Mouse (Mus musculus): ENCODE measurements around the gene Pnp. TPM values are rescaled to one million over a fixed set of nuclear protein-coding genes. Genes with fewer than 3 reads are reported as not detected.
"Not testable (repeated sequence)": the region's sequence is repeated elsewhere in the genome, so short reads cannot be mapped to it uniquely, and the experiment has no call there.

Pnp gene
- 1 to 10 TPM; 3.9 to 4.3 TPM for total RNA-seq (2021)
- long read RNA-seq, experiment 1, partial matches to known transcripts, result 1 of 3 reads
- long read RNA-seq, experiment 1, other reads (novel, unspliced or antisense), result 0 of 3 reads
- long read RNA-seq, experiment 2, partial matches to known transcripts, result 2 of 6 reads
- long read RNA-seq, experiment 2, other reads (novel, unspliced or antisense), result 0 of 6 reads

DNA sequence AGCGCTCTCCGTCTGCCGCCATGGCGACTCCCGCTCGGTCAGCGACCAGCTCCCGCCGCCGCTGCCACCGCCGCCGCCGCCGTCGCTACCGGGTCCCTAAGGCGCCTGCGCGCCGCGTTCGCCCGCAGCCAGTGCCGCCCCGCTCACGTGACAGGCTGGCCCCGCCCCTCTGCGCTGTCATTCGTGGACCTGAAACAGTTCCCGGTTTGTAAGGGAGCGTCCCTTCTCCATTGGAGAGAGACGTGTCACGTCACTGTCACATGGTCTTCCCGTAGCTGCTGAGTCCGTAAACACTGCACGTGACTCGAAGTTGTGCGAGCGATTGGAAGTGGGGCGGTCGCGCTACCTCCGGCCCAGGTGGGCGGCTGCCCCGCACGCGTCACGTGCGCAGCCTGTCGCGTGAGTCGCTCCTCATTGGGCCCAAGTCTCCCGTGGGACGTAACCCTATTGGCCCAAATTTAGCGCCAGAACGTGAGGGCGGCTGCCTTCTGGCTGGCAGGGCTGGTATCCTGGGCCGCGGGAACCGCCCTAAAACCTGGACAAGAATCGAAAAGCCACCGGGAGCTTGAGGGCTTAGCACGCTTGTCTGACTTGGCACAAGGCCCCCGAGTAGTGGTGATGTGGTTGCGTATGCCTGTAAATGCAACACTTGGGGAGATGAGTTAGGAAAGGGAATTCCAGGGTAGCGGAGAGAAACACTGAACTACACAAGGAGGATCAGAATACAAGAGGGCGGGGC, at the start of gene Pnp, which contains the start of gene Pip4p1:
TSS of gene Pnp (plus strand) at position 329 of the 739 bp plus-strand sequence.
TSS of gene Pip4p1 (minus strand) at position 103 of the 739 bp plus-strand sequence.
- intact Hi-C loops (cut with DNase I), result no loop called here

DNA sequence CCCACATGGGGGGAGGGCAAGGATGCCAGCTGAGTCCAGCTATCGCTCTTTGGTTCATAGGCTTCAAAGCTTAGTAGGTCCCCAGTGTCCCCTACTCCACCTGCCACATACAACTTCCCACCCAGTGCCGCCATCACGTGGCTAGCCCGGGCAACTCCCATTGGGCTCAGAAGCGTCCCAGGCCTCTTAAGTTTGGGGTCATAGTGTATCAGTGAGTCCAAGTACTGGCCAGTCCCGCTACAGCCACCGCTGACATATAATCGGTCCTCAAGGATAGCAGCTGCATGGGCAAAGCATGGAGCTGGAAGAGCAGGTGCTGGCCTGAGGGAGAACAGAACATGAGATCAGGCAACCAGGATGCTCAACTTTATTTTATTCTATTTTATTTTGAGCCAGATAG, 39.3 kb upstream of the Pnp start:
- DNase-seq, result no peak
- intact Hi-C loops (cut with DNase I), result no loop called here

More for the DNA sequence above, at the start of gene Pnp, which contains the start of gene Pip4p1:
- peak; percentile 99 for DNase-seq

DNA sequence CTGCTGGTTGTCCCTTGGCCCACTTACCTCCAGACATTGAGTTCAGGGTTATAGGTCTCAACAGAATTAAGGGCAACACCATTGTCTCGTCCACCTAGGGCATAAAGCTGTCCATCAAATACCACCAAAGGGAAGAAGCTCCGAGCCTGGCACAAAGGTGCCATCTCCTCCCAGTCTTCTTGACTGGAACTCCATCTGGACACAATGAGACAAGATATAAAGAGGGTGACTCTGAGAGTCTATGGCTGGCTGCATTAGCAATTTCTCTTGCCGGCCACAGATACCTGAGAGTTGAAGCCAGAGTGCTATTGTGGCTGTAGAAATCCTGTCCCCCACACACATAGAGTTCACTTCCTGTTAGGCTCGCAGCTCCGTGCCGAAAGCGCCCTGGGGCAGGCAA, 38.8 kb upstream of the Pnp start:
- no peak for DNase-seq
- intact Hi-C loops (cut with DNase I), result no loop called here

DNA sequence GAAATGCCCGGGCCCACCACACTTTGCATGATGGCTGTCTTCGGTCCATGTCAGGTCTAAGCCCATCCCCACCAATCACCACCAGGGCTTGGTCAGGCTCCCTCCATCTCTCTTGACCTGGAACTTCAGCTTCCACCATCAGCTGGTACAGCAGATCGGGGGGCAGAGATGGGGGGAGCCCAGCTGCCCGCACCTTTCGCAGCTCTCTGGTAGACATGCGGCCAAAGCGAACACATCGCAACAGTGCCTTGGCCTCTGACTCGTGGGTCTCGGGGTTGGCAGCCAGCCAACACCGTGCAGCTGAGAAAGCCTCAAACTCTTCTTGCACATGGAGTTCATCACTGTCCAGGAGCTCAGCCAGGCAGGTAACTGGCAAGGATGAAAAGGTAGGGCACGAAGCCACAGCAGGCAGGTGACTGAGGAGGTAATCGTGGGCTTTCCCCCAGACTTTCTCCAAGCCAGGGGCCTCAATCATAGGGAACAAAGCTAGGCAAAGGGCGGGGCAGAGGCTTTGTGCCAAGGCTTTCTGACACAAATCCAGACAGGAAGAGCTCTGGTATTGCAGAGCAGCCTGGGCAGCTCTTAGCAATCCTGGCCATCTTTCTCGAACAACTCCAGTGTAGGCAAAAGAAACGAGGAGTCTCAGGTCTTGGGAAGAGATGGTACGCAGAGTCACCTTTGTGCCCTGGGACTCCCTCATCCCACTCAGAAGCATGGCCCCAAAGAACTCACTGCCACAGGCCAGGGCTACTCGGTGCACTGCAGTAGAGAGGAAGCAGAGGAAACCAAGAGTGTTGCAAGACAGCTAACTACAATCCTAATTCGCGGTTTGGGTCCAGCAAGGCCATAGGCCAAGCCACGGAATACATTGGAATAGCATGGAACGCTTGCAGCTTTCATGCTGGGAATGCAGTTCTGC, 38.1 kb upstream of the Pnp start:
- peak; percentile 26 to 38 for DNase-seq
- intact Hi-C loops (cut with DNase I), result no loop called here

DNA sequence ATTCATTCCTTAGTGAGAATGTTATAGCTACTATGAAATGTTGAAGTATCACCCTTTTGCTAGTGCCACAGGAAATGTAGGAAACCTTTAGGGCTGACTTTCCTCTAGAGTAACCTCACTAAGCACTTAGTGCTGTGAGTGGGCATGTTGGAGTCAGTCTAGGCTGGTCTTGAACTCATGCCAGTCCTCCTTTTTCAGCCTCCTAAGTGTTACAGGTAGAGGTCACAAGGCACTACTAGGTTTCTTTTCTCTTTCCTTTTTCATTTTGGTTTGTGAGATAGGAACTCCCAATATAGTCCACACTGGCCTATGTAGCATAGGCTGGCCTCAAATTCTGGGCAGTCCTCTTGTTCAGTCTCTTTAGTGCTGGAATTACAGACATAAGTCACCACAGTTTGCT, 35.5 kb upstream of the Pnp start:
- no peak for DNase-seq
- intact Hi-C loops (cut with DNase I), result no loop called here

DNA sequence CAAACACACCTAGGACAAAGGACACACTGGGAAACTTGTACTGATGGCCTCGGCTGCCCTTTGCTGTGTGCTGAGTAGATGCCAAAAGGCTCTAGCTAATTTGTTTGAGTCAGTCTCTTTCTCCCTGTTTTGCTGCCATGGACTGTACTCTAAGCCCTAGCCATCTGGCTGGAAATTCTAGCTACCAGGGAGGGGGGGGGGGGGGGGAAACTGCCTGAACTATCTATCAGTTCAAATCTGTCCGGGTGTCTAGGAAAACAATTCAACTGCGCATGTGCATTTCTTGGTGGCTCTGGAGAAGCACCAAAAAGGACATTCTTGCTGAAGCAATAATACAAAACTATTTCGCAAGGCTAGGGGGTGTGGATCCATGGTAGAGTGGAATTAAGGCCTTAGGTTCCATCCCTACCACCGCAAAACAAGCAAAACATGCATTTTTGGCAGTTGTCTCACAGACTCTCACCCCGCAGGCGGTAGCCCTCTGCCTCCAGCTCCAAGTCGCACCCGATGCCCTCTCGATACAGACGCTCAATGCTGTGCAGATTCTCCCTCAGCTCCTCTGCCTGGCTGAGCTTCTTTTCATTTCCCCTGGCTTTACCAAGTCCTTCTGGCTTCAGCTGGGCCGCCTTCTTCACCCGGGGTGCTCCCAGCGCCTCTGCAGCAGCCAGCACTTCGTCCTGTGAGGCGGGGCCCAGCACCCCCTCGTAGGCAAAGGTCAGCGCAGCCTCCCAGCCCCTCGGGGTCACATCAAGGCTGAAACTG, 34.7 kb upstream of the Pnp start:
- DNase-seq, result peak; percentile 72 to 75
- intact Hi-C loops (cut with DNase I), result no loop called here

DNA sequence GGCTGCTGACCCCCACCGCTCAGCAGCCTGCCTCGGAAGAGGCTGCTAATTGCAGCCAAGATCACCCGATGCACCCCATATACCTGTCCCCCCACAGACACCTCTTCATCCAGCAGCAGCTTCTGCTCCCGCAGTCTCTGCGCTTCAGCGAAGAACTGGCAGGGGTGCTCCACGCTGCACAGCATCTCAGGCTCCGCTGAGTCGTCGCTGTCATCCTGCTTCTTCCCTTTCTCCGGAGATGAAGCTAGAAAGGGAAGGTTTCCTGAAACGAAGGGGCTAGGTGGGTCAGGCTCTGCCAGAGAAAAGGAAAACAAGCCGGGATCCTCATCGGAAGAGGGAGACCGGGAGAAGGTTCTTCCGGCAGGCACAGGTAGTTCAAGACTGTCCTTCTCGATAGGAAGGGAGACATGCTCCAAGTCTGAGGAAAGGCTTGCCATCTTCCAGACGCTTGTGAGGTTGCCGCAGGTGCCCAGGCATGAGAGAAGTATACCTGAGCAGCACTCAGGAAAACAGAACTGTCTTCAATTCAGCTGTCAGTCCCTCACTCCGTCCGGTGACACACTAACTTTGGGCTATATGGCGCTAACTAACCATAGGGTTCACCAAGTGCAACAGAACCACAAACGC, 34.0 kb upstream of the Pnp start:
- intact Hi-C loops (cut with DNase I), result no loop called here
- peak in 1 of 2 experiments; percentile 40 for DNase-seq

DNA sequence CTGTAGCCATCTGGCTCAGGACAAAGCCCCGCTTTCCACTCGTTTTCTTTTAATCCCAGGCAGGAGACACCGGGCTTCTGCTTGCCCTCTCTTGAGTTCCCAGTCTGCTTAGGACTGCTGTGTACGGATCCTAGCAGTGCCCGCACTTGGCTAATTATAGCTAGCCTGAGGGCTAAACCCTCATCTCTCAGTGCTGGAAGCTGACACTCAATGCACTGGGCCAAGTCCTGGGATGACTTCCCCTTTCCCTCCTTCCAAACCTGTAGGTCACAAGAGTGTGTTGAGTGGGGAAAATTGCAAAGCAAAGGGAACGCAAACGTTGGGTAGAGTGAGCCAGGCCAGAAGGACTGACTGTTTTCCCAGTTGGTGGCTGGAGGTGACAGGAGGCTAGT, 33.5 kb upstream of the Pnp start, which contains the start of gene Klhl33:
TSS of gene Klhl33 (minus strand) at position 134 of the 392 bp plus-strand sequence.
- DNase-seq, result peak; percentile 33 to 34
- intact Hi-C loops (cut with DNase I), result no loop called here

DNA sequence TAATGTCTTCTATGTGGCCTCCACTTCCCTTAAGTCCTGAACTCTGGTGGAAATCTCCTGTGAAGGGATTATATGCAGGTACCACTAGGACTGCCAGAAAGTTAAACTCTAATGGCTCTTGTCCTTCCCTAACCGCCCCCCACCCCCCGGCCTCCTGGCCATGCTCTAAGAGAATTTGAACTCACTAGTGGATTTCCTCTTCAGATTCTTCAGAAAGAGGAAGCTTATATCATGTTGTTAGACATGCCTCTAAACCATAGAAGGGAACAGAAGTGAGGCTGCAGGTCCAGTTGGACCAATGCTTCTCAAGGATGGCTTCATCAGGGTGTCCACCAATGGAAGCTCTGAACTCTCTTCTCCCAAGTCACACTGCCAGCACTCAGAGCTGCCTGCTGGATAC, 32.9 kb upstream of the Pnp start:
- DNase-seq; intact Hi-C loops (cut with DNase I): not testable (repeated sequence)

DNA sequence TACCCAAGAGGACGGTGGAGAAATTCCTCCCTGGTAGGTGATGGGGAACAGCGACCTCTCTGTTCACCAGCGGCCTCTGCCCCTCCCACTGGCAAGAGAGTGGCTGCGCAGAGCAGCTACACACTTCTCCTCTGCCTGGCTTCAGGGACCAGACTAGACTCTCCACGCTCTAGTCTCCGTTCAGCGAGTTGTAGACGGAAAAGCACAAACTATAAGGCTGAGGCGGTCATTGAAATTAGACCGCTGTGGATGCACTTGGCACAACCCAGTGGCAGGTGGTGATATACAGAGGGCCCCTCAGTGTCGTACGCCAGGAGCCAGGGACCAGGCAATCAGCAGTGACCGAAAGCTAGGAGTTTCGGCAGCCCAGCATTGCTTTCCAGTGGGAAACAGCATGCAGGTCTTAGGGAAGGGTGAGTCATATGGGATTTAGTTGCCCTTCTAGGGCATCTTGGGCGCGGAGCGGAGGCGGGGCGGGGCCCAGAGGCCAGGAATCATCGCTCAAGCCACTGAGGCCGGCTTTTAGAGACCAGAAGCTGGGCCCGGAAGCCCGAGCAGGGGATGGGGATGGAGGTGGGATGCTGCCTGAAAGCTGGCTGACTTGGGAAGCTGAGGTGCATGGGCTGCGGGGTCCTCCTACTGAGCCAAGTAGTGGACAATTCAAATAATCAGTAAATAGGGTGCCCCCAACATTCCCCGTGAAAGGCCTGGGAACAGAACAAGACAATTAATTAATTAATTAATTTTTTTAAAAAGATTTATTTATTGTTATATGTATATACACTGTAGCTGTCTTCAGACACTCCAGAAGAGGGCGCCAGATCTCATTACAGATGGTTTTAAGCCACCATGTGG, 26.7 kb upstream of the Pnp start:
- DNase-seq, result peak; percentile 23 to 38

DNA sequence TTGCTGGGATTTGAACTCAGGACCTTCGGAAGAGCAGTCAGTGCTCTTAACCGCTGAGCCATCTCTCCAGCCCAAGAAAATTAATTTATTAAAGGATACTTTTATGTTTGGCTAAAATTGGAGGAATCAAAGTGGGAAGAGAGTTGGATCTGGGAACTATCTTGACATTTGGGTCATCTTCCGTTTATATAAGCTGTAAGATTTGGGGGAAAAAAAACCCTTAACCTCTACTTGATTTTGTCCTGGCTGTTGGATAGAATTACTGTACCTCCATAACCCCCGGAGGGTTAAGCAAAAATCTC, 26.1 kb upstream of the Pnp start:
- intact Hi-C loops (cut with DNase I), result no loop called here
- DNase-seq, result no peak

More for the DNA sequence above, 26.7 kb upstream of the Pnp start:
- intact Hi-C loops (cut with DNase I), result no loop called here

DNA sequence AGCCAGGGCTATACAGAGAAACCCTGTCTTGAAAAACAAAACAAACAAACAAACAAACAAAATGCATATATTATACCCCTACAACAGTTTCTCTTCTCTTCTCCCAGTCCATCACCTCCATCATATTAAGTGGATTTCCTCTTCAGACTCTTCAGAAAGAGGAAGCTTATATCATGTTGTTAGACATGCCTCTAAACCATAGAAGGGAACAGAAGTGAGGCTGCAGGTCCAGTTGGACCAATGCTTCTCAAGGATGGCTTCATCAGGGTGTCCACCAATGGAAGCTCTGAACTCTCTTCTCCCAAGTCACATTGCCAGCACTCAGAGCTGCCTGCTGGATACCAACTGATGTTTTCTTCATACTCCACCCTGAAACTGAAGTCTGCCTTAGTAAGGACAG, 25.6 kb upstream of the Pnp start:
- intact Hi-C loops (cut with DNase I); DNase-seq: not testable (repeated sequence)

DNA sequence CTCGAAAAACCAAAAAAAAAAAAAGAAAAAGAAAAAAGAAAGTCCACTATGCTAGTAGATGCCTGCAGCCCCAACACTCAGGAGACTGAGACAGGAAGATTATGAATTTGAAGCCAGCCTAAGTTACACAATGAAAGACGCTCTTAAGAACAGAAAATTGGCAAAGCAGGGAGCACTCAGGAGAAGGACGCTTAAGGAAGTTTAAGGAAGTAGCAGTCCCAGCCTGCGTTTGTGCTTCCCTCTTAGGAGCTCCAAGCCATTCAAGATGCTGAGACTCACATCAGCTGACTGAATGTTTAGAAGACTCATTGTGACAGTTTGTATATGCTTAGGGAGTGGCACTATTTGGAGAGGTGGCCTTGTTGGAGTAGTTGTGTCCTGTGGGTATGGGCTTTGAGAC, 22.8 kb upstream of the Pnp start:
- no peak for DNase-seq
- intact Hi-C loops (cut with DNase I), result no loop called here

DNA sequence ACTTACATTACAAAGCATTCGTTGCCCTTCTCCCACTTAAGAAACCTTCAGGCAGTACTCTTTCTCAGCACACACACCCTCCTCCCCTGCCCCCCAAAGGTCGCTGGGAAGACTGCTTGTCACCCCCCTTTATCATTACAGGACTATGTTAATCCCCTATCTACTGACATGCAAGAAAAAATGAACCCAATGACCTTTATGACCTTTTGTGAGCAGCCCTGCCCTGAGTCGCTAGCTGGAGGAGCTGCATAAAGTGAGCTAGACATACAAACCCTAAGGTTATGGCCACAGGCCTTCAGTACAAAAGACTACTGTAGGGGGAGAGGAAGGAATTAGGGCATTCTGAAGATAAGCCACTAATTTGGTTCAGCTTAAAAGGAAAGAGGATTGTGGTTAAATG, 19.5 kb upstream of the Pnp start:
- intact Hi-C loops (cut with DNase I), result no loop called here
- no peak for DNase-seq

DNA sequence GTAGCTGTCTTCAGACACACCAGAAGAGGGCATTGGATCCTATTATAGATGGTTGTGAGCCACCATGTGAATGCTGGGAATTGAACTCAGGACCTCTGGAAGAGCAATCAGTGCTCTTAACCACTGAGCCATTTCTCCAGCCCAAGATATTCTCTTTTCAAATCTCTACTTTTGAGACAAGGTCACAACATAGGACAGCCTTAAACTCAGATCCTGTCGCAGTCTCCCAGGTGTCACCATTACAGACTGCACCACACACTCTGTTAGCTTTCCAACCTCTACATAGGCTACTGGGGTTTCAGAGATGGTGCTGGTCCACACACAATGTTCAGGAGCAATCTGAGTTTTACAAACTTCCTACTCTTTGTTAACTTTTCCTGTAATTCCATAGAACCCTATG, 7.4 kb upstream of the Pnp start:
- DNase-seq; intact Hi-C loops (cut with DNase I): not testable (repeated sequence)

DNA sequence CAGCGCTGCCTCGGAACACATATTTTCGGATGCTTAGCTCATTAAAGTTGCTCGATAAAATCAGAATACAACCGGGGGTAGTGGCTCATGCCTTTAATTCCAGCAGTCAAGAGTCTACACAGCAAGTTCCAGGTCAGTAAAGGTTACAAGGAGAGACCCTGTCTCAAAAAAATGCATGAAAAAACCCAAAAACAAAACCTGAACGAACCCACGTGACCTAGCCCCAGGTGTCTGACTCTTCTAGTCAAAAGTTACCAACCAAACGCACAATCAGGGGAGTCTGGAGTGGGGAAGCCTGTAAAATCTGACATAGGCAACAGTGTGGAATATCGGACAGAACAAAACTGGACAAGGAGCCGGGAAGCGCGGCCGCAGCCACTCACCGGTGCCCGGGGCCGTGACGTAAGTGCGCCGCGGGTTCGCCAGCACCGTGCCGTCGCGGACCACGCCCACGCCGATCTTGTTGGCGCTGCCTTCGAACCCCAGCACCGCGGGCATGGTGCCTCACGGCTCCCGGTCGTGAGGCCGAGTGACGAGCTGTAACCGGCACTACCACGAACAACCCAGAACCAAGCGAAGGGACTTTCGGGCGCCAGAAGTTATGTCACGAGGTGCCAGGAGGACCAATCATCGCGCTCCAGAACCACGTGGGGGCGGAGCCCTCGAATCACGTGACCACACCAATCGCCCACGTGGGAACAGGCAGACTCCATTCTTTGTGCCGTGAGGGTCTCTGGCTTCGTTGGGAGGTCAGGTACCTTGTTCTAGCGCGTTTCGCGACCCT, 6.4 kb upstream of the Pnp start, which contains the start of the genes Osgep and Apex1:
TSS of gene Osgep (minus strand) at position 613 of the 784 bp plus-strand sequence.
TSS of gene Apex1 (plus strand) at position 688 of the 784 bp plus-strand sequence.
- intact Hi-C loops (cut with DNase I), result no loop called here
- DNase-seq, result peak; percentile 95 to 96

DNA sequence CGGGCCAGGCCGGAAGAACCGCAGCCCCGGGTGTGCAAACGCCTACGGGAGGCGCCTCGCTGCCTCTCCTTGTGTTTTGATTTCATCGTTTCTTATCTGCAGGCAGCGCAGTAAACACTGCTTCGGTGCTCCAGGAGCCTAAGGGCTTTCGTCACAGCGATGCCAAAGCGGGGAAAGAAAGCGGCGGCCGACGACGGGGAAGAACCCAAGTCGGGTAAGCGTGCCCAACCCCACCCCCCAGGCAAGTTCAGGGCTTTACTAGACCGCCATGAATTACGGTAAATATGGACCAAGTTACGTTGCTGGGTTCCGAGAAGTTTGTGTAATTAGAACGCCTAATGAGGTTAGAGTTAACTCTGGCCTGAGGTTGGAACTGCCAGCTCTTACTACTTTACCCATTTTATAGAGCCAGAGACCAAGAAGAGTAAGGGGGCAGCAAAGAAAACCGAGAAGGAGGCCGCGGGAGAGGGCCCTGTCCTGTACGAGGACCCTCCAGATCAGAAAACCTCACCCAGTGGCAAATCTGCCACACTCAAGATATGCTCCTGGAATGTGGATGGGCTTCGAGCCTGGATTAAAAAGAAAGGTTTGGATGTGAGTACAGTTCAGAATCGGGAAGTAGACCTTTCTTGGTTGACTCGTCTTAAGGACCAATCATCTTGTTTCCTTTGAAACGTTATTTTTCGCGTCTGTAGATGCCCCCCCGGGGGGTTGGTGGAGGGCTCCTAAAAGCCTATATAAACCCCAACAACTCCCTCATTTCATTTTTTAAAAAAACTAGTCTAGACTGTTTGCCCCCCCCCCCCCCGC, 5.6 kb upstream of the Pnp start:
- DNase-seq, result no peak
- intact Hi-C loops (cut with DNase I), result no loop called here

Measured in gastrocnemius, postnatal 36 days (tissue).